Mouse (Mus musculus) heart, postnatal 10 days (tissue): ENCODE measurements around the gene Olfr639. TPM values are rescaled to one million over a fixed set of nuclear protein-coding genes. Genes with fewer than 3 reads are reported as not detected.
"Not testable (repeated sequence)": the region's sequence is repeated elsewhere in the genome, so short reads cannot be mapped to it uniquely, and the experiment has no call there.

Experiments used
- DNase-seq, 2 experiments: peaks; one replicate each; pipeline ENCODE4 v3.0.0; 2021
- intact Hi-C: fragments of 180-260 bp; cut with DNase I; formaldehyde crosslinking; loops from one replicate; pipeline ENCODE4 v1.15.1; 2025
- total RNA-seq, 2 experiments: library from RNA; stranded (reverse); gene quantifications; 2 replicates each; pipeline ENCODE4 v1.2.3; 2021

Olfr639 gene
- not detected for total RNA-seq

DNA sequence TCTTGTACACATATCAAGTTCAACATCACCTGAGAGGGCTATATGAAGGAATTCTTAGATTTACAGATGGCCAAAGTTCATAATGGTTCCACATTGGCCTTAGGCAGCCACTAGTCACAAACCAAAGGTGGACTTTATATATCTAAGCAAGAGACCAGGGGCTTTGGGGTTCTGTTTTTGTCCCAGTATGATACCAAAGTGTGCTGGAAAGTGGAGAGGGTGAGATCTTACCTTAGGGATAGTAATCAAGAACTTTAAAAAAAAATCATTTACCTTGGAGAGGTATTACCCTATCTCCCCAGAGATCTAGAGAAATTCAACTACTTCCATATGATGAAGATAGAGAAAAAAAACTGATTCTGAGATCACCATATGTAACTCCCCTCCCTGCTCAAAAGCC lies at the start of gene Olfr639:
Gene Olfr639 (minus strand): TSS at position 101 of the 400 bp plus-strand sequence.
- intact Hi-C loops, result no loop called here
- DNase-seq, result no peak

DNA sequence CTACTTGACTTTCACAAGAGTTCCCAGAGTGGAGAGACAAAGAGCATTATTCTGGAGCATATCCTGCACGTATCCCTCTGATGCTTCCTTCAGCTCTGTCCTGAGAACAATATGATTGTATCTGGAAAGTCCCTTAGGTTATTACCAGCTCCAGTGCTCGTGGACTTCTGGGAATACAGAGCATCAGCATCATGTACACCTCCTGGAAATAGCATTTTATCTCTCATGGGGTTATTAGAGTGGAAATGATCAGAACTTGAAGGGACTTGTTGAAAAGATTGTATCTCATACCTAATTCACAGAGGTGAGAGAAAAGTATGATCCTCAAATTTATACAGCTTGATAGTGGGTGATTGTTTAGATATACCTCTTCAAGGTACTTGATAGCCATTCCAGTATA lies 44.2 kb upstream of the Olfr639 start, which contains the start of gene 4930516K23Rik:
Gene 4930516K23Rik (minus strand): TSS at position 101 of the 400 bp plus-strand sequence.
- intact Hi-C loops, result no loop called here
- DNase-seq, result no peak

DNA sequence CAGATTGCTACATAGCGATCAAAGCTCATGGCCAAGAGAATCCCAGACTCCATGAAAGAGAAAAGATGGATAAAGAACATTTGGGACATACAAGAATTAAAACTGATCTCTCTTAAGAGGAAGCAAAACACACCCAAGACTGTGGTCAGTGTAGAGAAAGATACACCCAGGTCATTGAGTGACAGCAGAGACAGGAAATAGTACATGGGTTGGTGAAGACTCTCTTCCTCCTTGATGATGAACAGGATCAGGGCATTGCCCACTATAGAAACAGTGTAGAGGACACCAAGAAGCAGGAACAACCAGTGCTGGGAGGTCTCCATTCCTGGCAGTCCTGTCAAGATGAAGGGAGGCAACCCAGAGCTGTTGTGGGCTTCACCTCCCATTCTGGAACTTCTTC lies 42.1 kb upstream of the Olfr639 start:
- DNase-seq, result no peak
- intact Hi-C loops, result no loop called here

DNA sequence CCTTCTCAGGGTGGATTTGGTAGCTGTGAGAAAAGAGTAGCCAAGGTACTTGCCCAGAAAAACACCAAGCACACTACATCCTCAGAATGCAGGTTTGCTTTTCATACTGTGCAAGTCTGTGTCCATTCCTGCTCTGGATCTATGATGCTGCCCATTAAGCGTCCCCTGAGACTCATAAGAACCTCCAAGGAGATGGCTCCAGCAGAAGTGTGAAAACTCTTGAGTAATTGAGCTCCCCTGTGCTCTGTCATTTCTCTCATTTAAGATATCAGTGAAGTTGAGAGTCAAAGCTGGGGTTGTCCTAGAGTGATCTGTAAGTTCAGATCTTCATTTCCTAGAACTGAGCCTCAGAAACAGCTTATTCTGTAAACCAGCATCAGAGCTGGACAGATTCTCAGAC lies 35.5 kb upstream of the Olfr639 start, which contains the start of gene Olfr642:
Gene Olfr642 (minus strand): TSS at position 101 of the 400 bp plus-strand sequence.
- intact Hi-C loops, result no loop called here
- DNase-seq, result no peak

DNA sequence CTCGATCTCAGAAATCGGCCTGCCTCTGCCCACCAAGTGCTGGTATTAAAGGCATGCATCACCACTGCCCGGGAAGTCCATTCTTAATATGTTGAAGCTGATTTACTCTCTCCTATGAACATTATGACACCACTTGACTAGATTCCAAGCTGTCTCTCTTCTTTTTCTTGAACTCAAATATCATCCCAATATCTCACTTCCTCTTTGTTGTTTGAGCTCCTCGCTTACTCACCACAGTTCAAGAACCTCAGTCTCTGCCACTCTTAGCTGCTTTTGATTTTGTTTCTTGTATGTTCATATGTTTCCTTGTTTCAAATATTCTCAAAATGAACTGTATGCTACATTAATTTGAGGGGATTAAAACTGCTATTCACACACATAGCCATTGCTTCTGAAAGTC lies 33.6 kb upstream of the Olfr639 start:
- intact Hi-C loops, result no loop called here
- DNase-seq, result no peak

DNA sequence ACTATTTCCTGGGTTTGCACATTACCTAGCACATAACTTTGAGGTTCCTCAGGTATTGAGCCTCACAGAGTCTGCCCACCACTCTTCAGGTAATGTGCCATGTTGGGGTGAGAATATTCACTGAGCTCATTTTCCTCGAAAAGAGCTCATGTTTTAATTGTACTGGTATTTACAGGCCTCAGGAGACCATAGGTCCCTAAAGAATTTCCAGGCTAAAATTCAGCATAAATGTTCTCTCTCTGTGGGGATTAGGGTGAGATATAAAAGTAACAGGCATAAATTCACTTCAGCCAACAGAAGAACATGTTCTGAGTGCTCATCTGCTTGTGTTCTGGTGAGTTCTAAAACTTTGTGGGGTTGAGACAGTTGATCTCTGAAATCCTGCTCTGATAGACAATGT lies 18.0 kb upstream of the Olfr639 start, which contains the start of gene Olfr641:
Gene Olfr641 (plus strand): TSS at position 301 of the 400 bp plus-strand sequence.
- intact Hi-C loops, result no loop called here

DNA sequence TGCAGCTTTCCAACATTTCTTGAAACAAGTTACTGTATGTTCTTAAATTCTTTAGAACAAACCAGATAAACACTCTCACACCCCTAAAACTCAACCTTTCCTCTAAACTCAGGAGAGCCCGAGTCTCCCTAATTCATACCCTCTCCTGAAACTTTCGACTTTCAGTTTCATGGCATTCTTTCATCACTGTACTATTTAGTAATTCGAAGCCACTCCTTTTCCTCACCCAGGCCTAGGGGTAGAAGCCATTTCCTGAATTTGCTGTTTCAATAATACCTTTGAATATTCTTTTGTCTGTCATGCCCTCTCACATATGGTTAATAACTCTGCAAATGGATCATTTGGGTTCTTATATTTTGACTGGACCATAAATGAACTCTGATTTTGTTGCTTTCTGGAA lies 9.9 kb upstream of the Olfr639 start:
- DNase-seq, result no peak
- intact Hi-C loops, result no loop called here

More for the DNA sequence above, 18.0 kb upstream of the Olfr639 start, which contains the start of gene Olfr641:
- DNase-seq, result no peak

DNA sequence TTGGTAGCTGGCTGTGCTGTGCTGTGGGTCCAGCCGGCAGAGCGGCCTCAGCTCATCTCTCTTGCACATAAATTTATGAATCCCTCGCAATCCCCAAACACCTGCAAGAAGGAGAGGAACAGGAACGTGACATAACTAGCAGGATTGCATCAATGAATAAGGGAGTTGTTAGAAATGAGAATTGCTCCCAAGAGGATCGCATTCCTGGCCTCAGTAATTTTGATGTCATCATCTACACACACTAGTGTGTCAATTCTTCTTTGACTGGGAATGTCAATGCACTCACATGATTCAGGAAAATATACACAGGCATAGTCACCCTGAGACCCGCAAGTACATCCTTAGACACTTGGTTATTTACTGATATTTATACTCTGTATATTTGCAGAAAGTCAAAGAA lies 8.4 kb upstream of the Olfr639 start, which contains the start of gene Olfr640:
Gene Olfr640 (minus strand): TSS at position 101 of the 400 bp plus-strand sequence.
- intact Hi-C loops, result no loop called here
- DNase-seq, result no peak

DNA sequence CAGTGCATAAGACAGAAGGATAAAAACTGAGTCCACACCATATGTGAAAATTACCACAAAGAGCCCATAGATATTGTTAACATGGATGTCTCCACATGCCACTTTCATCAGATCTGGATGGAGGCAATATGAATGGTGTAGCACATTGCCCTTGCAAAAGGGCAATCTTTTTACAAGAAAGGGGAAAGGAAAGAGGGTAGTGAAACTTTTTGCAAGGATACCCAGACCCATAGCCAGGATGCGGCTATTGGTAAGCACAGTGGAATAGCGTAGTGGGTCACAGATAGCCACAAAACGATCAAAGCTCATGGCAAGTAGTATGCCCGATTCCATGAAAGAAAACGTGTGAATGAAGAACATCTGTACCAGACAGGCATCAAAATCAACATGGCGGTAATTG lies 4.5 kb upstream of the Olfr639 start:
- no peak for DNase-seq
- intact Hi-C loops, result no loop called here

DNA sequence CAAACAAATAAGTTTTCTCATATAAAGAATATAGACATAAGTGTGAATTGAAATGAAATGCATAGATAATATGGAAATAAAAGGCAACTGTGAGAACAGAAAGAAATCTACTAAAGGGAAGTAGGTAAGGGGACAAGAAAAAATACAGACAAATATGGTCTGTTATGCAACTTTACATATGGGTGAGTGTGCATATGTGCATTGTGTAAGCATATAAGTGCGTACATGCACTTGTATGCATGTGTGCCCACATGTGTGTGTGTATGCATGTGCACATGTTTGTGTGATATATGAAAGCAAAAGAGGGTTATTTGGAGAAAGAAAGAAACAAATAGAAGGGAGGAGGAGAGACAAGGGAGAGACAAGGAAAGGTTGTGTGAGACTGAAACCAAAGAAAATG lies 1.9 kb upstream of the Olfr639 start:
- intact Hi-C loops, result no loop called here
- no peak for DNase-seq

DNA sequence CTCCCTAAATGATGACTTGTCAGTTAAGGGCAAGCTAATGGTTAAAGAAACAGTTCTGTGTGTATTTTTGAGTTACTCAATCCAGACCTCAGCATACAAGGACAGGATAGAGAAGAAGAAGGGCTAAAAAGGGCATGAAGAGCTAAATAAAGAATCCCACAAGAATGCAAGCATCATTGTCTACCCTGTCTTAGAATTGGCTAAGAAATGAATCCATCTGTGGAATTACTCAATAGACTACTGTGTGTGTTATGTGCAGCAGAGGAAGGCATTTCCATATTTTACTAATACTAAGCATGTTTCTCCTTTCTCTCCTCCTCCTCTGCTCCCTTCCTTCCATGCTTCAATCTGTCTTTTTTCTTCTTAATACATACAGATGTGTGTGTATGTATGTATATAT lies 18.0 kb downstream of the Olfr639 start:
- intact Hi-C loops, result no loop called here

DNA sequence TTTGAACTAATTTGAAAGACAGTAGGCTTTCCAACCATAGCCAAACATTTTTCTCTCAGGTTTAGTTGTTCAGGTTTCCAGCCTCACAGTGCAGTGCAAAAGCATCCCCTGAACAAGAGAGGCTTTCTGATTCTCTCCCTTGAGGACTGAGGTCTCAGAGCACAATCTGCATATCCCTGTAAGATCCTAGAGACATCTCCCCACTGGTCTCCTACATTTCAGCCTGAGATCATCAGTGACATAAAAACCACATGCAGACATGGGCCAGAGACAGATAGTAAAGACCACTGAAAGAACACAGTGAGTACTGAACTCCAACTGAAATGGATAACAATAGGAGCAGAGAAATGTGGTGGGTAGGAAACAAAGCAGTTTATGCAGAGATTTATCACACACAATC lies 18.7 kb downstream of the Olfr639 start, which contains the start of gene Olfr638:
Gene Olfr638 (plus strand): TSS at position 301 of the 400 bp plus-strand sequence.
- no peak for DNase-seq
- intact Hi-C loops, result no loop called here

More for the DNA sequence above, 18.0 kb downstream of the Olfr639 start:
- no peak for DNase-seq

DNA sequence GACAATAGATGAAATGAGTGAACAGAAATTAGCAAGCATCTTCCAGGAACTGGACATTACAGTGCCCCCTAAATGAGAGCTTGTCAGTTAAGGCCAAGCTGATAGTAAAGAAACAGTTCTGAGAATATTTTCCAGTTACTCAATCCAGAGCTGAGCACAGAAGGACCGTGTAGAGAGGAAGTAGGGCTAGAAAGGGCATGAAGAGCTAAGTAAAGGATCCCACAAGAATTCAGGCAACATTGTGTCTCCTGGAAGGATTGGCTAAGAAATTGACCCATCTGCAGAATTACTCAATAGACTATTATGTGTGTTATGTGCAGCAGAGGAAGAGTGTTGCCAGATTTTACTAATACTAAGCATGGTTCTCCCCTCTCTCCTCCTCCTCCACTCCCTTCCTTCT lies 45.3 kb downstream of the Olfr639 start:
- no peak for DNase-seq
- intact Hi-C loops, result no loop called here

DNA sequence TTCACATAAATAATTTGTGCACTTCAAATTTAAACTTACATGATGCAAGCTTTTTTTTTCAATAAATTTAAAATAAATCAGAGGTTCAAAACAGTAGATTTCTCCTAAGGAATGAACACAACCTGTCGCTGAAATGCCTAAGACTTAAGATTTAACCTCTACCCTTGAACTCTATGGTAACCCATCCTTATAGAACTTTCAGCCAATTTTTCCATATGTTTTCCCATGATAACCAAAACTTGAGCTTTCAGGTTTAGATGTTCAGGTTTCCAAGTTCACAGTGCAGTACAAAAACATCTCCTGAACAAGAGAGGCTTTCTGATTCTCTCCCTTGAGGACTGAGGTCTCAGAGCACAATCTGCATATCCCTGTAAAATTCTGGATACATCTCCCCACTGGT lies 46.3 kb downstream of the Olfr639 start, which contains the start of gene Olfr635:
Gene Olfr635 (plus strand): TSS at position 301 of the 400 bp plus-strand sequence.
- DNase-seq, result no peak
- intact Hi-C loops, result no loop called here

DNA sequence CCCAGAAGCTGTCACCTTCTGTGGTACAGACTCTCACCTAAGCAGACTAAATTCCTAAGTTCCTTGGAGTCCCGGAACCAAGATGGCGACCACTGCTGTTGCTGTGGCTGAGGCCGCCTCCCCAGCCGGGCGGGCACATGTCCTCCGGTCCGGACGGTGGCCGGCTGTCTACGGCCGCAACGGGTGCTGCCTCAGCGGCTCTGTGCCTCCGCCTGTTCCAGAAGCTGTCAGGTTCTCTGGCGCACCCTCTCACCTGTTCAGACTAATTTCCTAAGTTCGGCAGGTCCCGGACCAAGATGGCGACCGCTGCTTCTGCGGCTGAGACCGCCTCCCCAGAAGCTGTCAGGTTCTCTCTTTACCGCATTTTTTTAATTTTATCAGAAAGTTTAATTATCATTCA lies 50.2 kb downstream of the Olfr639 start:
- intact Hi-C loops, result not testable (repeated sequence)

More for the DNA sequence above, 50.2 kb downstream of the Olfr639 start:
- DNase-seq, result not testable (repeated sequence)

Other genes with a start within 250 kb of the Olfr639 start
- gene Olfr69, start 245.7 kb downstream of the Olfr639 start, total RNA-seq, result not detected
- gene Olfr68, start 237.6 kb downstream of the Olfr639 start, total RNA-seq, result not detected
- gene Olfr67, start 225.5 kb downstream of the Olfr639 start, total RNA-seq, result not detected
- 1,000 to 10,000 TPM in 1 of 2 experiments, 100 to 1,000 TPM in 1; 560 to 1,219 TPM for gene Hbb-bt, start 203.3 kb downstream of the Olfr639 start, total RNA-seq
- gene Hbb-bs, start 189.2 kb downstream of the Olfr639 start, total RNA-seq, result 1,000 to 10,000 TPM; 4,406 to 9,811 TPM
- gene Hbb-bh2, start 176.8 kb downstream of the Olfr639 start, total RNA-seq, result not detected
- gene Hbb-bh1, start 174.1 kb downstream of the Olfr639 start, total RNA-seq, result not detected
- gene Hbb-y, start 164.1 kb downstream of the Olfr639 start, total RNA-seq, result not detected
- gene Olfr66, start 131.1 kb downstream of the Olfr639 start, total RNA-seq, result not detected
- not detected for gene Olfr64, start 122.8 kb downstream of the Olfr639 start, total RNA-seq
- not detected for gene Olfr65, start 113.8 kb downstream of the Olfr639 start, total RNA-seq
- gene Olfr631, start 88.5 kb downstream of the Olfr639 start, total RNA-seq, result not detected
- not detected for gene Olfr632, start 83.0 kb downstream of the Olfr639 start, total RNA-seq
- gene Olfr633, start 72.9 kb downstream of the Olfr639 start, total RNA-seq, result not detected
- not detected for gene Olfr635, start 46.2 kb downstream of the Olfr639 start, total RNA-seq
- not detected for gene Olfr638, start 18.6 kb downstream of the Olfr639 start, total RNA-seq
- gene Olfr640, start 8.3 kb upstream of the Olfr639 start, total RNA-seq, result not detected
- not detected for gene Olfr641, start 18.1 kb upstream of the Olfr639 start, total RNA-seq
- not detected for gene Olfr642, start 35.4 kb upstream of the Olfr639 start, total RNA-seq
- not detected for gene 4930516K23Rik, start 44.1 kb upstream of the Olfr639 start, total RNA-seq
- not detected for gene Olfr644, start 54.6 kb upstream of the Olfr639 start, total RNA-seq
- gene Olfr645, start 68.2 kb upstream of the Olfr639 start, total RNA-seq, result not detected
- gene Olfr646, start 87.6 kb upstream of the Olfr639 start, total RNA-seq, result not detected
- gene Ubqln5, start 112.5 kb upstream of the Olfr639 start, total RNA-seq, result not detected
- not detected for gene Olfr643, start 120.1 kb upstream of the Olfr639 start, total RNA-seq
- not detected for gene Ubqln3, start 126.0 kb upstream of the Olfr639 start, total RNA-seq
- gene Ubqlnl, start 133.3 kb upstream of the Olfr639 start, total RNA-seq, result not detected
- gene Olfm5, start 147.5 kb upstream of the Olfr639 start, total RNA-seq, result not detected
- not detected for gene Olfr648, start 166.1 kb upstream of the Olfr639 start, total RNA-seq
- gene Olfr649, start 178.7 kb upstream of the Olfr639 start, total RNA-seq, result not detected
- gene Trim6, start 201.5 kb upstream of the Olfr639 start, total RNA-seq, result 1 to 10 TPM in 1 of 2 experiments, under 1 TPM in 1; 0.45 to 1.7 TPM
- gene Trim34a, start 227.2 kb upstream of the Olfr639 start, total RNA-seq, result 1 to 10 TPM; 3.9 to 4.8 TPM